Mouse (Mus musculus): ENCODE results near the gene Fgf7. TPM values are rescaled to one million over a fixed set of nuclear protein-coding genes. Genes with fewer than 3 reads are reported as not detected.

The Fgf7 gene
- not detected in 2 replicates for polyA plus RNA-seq (2012; ENCODE audit: insufficient read depth, low replicate concordance)

GRCm38 (mm10) chr2:126034379-126035005 is at the start of gene Fgf7:
Gene Fgf7, plus strand, starts transcription at chr2:126034658.
- H3K4me3 ChIP-seq (replicated peaks): no peak within 1 kb of the TSS
- H3K36me3 ChIP-seq (replicated peaks; ENCODE audit: low read length): no peaks in the 10 kb centered on the region
- no peaks in the 10 kb centered on the region for H3K9me3 ChIP-seq
- no peak for TF ChIP-seq GATA1 (IDR thresholded peaks at IDR 0.05; ENCODE audit: borderline replicate concordance, low read length)
- no peak for TF ChIP-seq FLI1 (IDR thresholded peaks at IDR 0.05; ENCODE audit: low read length)
- H3K4me1 ChIP-seq: peaks cover 43% of the 10 kb centered on the region
- H3K27me3 ChIP-seq (replicated peaks): peaks cover 6% of the 10 kb centered on the region

DNA sequence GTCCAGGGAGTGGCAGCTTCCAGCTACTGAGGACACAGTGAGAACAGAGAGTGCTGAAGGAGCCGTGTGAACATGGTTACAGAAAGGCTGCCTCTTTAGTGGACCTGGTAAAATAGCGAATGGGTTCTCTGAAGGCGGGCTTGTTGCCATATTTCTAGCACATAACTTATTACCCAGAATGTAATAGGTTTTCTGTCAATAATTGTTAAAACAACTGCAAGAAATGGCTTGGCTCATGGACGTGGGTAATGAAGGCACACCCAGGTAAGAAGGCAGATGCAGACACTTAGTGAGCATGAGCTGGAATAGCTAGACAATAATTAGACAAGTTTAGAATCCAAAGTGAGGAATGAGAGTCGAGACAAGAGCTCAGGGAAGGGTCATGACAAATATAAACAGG is 32.2 kb upstream of the Fgf7 start:
- Histone ChIP-seq H3K27me3 (replicated peaks) (no peaks in the 10 kb centered on the region), H3K36me3 (replicated peaks; ENCODE audit: low read length) (peaks cover 10% of the 10 kb centered on the region), H3K4me3 (replicated peaks) (no peak overlapping the region), H3K9me3 (no peaks in the 10 kb centered on the region), H3K4me1 (peaks cover 50% of the 10 kb centered on the region)
- no peak for TF ChIP-seq FLI1 (IDR thresholded peaks at IDR 0.05; ENCODE audit: low read length)
- TF ChIP-seq GATA1 (IDR thresholded peaks at IDR 0.05; ENCODE audit: borderline replicate concordance, low read length): no peak

DNA sequence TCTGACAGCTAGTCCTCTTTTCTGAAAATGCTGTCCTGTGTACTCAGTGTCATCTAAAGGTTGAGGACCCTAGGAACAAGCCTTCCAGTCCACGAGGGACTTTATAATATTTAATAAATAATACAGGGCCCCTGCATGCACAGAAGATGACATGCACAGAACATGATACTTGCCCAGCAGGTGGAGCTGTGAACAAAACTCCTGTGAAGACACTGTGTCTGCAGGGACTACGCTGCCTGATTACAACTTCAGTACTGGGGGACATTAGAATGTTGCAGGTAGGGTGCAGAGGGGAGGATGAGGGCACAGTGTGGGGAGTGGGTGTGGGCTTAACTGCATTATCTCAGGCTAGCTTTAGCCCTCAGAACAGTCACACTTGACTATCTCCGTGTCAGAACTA is 28.4 kb upstream of the Fgf7 start:
- peak overlapping the region; percentile 53 for H3K4me3 ChIP-seq (replicated peaks)
- H3K36me3 ChIP-seq (replicated peaks; ENCODE audit: low read length): peaks cover 10% of the 10 kb centered on the region
- no peaks in the 10 kb centered on the region for H3K9me3 ChIP-seq
- H3K27me3 ChIP-seq (replicated peaks): no peaks in the 10 kb centered on the region
- TF ChIP-seq FLI1 (IDR thresholded peaks at IDR 0.05; ENCODE audit: low read length) (no peak), GATA1 (IDR thresholded peaks at IDR 0.05; ENCODE audit: borderline replicate concordance, low read length) (no peak)
- peaks cover 51% of the 10 kb centered on the region for H3K4me1 ChIP-seq

DNA sequence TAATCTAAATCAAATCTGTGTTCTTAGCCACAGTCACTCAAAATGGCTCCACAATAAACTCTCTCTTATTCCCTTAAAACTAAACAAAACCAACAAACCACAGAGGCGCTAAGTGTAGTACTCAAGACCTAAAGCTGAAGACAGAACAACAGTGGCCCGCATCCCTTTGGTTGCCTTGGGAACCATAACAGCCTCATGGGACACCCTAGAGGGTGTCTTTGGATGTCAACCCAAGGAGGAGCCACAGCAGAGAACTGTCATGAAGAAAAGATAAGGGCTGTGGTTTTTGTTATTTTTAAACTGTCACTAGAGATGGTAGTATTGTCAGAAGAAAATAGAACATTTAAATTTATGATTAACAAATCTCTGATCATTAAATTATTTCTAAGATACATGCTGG is 27.7 kb upstream of the Fgf7 start:
- Histone ChIP-seq H3K27me3 (replicated peaks) (no peaks in the 10 kb centered on the region), H3K4me3 (replicated peaks) (no peak overlapping the region), H3K9me3 (no peaks in the 10 kb centered on the region), H3K4me1 (peaks cover 45% of the 10 kb centered on the region), H3K36me3 (replicated peaks; ENCODE audit: low read length) (peaks cover 8% of the 10 kb centered on the region)
- TF ChIP-seq FLI1 (IDR thresholded peaks at IDR 0.05; ENCODE audit: low read length) (no peak), GATA1 (IDR thresholded peaks at IDR 0.05; ENCODE audit: borderline replicate concordance, low read length) (no peak)

GRCm38 (mm10) chr2:126014989-126015710 is 19.3 kb upstream of the Fgf7 start:
- H3K9me3 ChIP-seq: no peaks in the 10 kb centered on the region
- H3K4me3 ChIP-seq (replicated peaks): no peak overlapping the region
- no peaks in the 10 kb centered on the region for H3K27me3 ChIP-seq (replicated peaks)
- no peak for TF ChIP-seq GATA1 (IDR thresholded peaks at IDR 0.05; ENCODE audit: borderline replicate concordance, low read length)
- no peak for TF ChIP-seq FLI1 (IDR thresholded peaks at IDR 0.05; ENCODE audit: low read length)
- no peaks in the 10 kb centered on the region for H3K36me3 ChIP-seq (replicated peaks; ENCODE audit: low read length)
- peaks cover 17% of the 10 kb centered on the region for H3K4me1 ChIP-seq

DNA sequence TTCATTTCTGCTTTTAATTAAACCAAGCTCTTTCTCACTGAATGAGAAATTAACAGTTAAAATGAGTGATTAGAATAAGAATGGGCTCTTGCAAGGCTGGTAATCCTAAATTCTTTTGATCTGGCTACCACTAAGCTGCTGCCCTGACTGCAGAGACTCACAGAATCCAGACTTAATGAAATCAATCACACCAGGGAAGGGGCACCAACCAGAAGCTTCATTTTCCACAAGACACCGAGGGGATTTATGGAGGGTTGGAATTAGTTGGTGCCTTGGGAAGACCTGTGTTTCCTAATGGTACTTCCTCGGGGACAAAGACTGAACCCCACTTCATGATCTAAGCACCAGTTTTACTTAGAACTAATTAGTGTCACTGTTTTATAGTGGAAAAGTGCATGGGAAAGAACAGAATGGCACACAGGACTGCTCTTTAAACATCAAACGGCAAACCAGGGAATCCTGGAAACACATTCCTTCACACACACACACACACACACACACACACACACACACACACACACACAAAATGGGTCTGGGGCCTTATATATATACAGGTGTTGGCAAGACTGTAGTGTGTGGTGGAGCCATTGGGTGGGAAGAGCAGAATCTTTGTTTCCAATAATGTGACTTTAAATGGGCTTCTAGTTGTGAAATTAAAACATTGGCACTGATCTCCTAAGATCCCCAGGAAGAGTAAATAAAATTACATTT is 18.5 kb upstream of the Fgf7 start:
- H3K4me1 ChIP-seq: peaks cover 17% of the 10 kb centered on the region
- TF ChIP-seq FLI1 (IDR thresholded peaks at IDR 0.05; ENCODE audit: low read length): no peak
- no peak for TF ChIP-seq GATA1 (IDR thresholded peaks at IDR 0.05; ENCODE audit: borderline replicate concordance, low read length)
- H3K4me3 ChIP-seq (replicated peaks): no peak overlapping the region
- H3K27me3 ChIP-seq (replicated peaks): no peaks in the 10 kb centered on the region
- no peaks in the 10 kb centered on the region for H3K9me3 ChIP-seq
- no peaks in the 10 kb centered on the region for H3K36me3 ChIP-seq (replicated peaks; ENCODE audit: low read length)

GRCm38 (mm10) chr2:126031186-126031900 is 3.1 kb upstream of the Fgf7 start:
- H3K4me1 ChIP-seq: peaks cover 43% of the 10 kb centered on the region
- H3K36me3 ChIP-seq (replicated peaks; ENCODE audit: low read length): no peaks in the 10 kb centered on the region
- H3K9me3 ChIP-seq: no peaks in the 10 kb centered on the region
- no peak for TF ChIP-seq FLI1 (IDR thresholded peaks at IDR 0.05; ENCODE audit: low read length)
- TF ChIP-seq GATA1 (IDR thresholded peaks at IDR 0.05; ENCODE audit: borderline replicate concordance, low read length): no peak
- peaks cover 4% of the 10 kb centered on the region for H3K27me3 ChIP-seq (replicated peaks)
- no peak overlapping the region for H3K4me3 ChIP-seq (replicated peaks)

DNA sequence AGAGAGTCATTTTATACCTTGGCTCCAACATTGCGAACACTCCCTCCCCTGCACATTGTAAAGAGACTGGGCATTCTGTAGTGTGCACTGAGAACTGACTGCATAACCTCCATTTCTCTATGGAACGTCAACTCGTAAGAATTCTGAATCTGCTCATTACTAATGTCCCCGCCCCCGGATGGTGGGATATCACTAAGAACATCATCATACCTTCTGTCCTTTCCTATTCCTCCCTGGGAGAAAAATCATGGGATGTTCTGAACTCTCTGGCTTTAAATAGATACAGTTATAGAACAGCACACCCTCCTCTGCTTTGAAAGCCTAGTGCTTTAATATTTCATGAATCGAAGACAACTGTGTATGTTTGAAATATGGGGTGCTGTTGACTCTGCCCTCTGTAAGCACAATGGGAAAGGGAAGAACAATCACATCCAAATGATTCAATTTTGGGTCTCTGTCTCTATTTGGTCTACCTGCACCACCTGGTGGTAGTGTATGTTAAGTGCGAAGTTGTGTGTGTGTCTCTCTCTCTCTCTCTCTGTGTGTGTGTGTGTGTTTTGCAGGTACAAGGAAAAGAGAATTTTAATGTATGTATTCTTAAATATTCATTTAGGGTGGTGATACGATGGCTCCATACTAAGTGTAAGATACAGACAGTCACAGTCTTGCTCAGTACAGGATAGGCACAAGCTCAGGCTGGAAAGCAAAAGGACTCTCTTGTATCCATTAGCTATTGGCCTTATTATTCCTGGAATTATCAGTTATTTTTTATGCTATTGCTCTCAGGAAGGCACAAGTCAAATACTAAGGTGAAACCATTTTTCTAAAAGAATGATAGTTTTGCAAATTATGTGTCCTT is 1.1 kb upstream of the Fgf7 start:
- Histone ChIP-seq H3K36me3 (replicated peaks; ENCODE audit: low read length) (no peaks in the 10 kb centered on the region), H3K9me3 (no peaks in the 10 kb centered on the region), H3K4me1 (peaks cover 43% of the 10 kb centered on the region), H3K27me3 (replicated peaks) (peaks cover 4% of the 10 kb centered on the region), H3K4me3 (replicated peaks) (no peak overlapping the region)
- no peak for TF ChIP-seq GATA1 (IDR thresholded peaks at IDR 0.05; ENCODE audit: borderline replicate concordance, low read length)
- no peak for TF ChIP-seq FLI1 (IDR thresholded peaks at IDR 0.05; ENCODE audit: low read length)

Measured in megakaryocyte, embryonic 14.5 days (primary cell).